ENCODE assay signal across 8 mouse cellular contexts in genomic region chr6:81839474-81840153, GRCm38 (mm10).
DNase-seq lines count a peak whose midpoint lies in the region; ATAC-seq lines count a peak whose summit lies in the region.

No protein-coding gene starts in this region.

- peak overlapping the region; percentile 26 for H3K4me3 ChIP-seq in heart, embryonic 13.5 days
- peak overlapping the region; percentile 36 for H3K4me3 ChIP-seq in kidney, embryonic 16.5 days (ENCODE audit: low read length)

- intact Hi-C loops in heart, postnatal 14 days (cut with DNase I): no loop called here

- no peak for ATAC-seq in heart, embryonic 13.5 days (ENCODE audit: extremely low read depth, insufficient number of reproducible peaks, low FRiP score, low TSS enrichment)
- peak; percentile 96 for ATAC-seq in kidney, embryonic 16.5 days (ENCODE audit: low FRiP score, low TSS enrichment)

- WGBS in heart, embryonic 13.5 days: 51% methylated on average over 11 of the region's 11 CpGs
- WGBS in kidney, embryonic 16.5 days: 24% methylated on average over 11 of the region's 11 CpGs

- H3K9ac ChIP-seq in heart, embryonic 13.5 days: no peak overlapping the region
- peak overlapping the region; percentile 43 for H3K9ac ChIP-seq in kidney, embryonic 16.5 days (replicated peaks; ENCODE audit: low read length)

- H3K27me3 ChIP-seq in heart, embryonic 13.5 days (replicated peaks): no peaks in the 10 kb centered on the region
- no peaks in the 10 kb centered on the region for H3K27me3 ChIP-seq in kidney, embryonic 16.5 days (ENCODE audit: insufficient read depth, low read length)

- H3K9me3 ChIP-seq in heart, embryonic 13.5 days: no peaks in the 10 kb centered on the region
- H3K9me3 ChIP-seq in kidney, embryonic 16.5 days (ENCODE audit: low read length): no peaks in the 10 kb centered on the region

- DNase-seq in heart, postnatal 14 days: no peak
- peak; percentile 49 to 52 for DNase-seq in right cerebral cortex, adult 2 months (ENCODE audit: low spot score in 2 of 2)
- DNase-seq in right cerebral cortex, postnatal 4 days: no peak
- DNase-seq in ovary, postnatal 10 days (ENCODE audit: low spot score): no peak
- DNase-seq in spleen, adult 18-20 months: no peak
- no peak for DNase-seq in natural killer cell, adult 2 months (ENCODE audit: low spot score in 2 of 2)

- no peak overlapping the region for H3K27ac ChIP-seq in heart, embryonic 13.5 days (replicated peaks)
- no peak overlapping the region for H3K27ac ChIP-seq in kidney, embryonic 16.5 days (ENCODE audit: low read length)

- H3K36me3 ChIP-seq in heart, embryonic 13.5 days: no peaks in the 10 kb centered on the region
- H3K36me3 ChIP-seq in kidney, embryonic 16.5 days (ENCODE audit: insufficient read depth, low read length): no peaks in the 10 kb centered on the region

- no peaks in the 10 kb centered on the region for H3K4me1 ChIP-seq in heart, embryonic 13.5 days
- H3K4me1 ChIP-seq in kidney, embryonic 16.5 days (ENCODE audit: insufficient read depth, low read length): no peaks in the 10 kb centered on the region

- H3K4me2 ChIP-seq in heart, embryonic 13.5 days: peak overlapping the region; percentile 56
- peak overlapping the region; percentile 49 for H3K4me2 ChIP-seq in kidney, embryonic 16.5 days (replicated peaks; ENCODE audit: low read depth, low read length)

Comparison
In these comparisons a context has a peak if more than half of its experiments do, and no peak if none do; other contexts are left out.
1. DNase-seq: peak in right cerebral cortex, adult 2 months (2 of 2); none in heart, postnatal 14 days (0 of 2), right cerebral cortex, postnatal 4 days (single experiment), ovary, postnatal 10 days (single experiment), spleen, adult 18-20 months (0 of 2) and natural killer cell, adult 2 months (0 of 2).